Mouse (Mus musculus) liver, embryonic 14.5 days (tissue): ENCODE data around the gene Duox2.

Experiments
- CTCF ChIP-seq: IDR thresholded peaks from 2 replicates; pipeline ENCODE4 v1.5.1; 2016; ENCODE audit warnings: antibody characterized with exemption, low read depth, control low read depth
- EP300 ChIP-seq: IDR thresholded peaks from 2 replicates; pipeline ENCODE4 v1.6.1; 2016; ENCODE audit warnings: antibody characterized with exemption, low read depth

DNA sequence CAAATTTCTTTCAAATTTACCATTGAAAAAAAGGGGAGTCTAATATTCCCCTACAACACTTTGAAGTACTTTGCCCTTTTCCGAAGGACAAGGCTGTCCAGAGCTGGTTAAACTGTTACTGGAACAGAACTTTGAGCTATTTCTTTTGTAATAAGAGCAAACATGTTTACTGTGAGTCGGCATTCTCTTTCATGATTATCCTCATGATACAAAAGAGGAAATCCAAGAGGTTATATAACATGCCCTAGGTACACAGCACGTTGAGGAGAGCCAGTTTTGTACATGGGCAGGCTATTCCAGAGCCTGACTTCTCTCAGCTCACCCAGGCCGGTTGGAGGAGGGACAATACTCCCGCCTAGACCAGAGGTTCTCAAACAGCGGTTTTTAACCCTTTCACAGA, 56.3 kb downstream of the Duox2 start:
- TF ChIP-seq CTCF (no peak), EP300 (peak; percentile 20; the same call in 1 of the 2 replicates)
